Mouse (Mus musculus): Measurements from ENCODE around the gene Cfap97d1.
A peak's percentile ranks its signal among the peaks of the same experiment; 100 is the strongest.

Gene Cfap97d1

GRCm38 (mm10) chr11:101984054-101985025 lies at the start of gene Cfap97d1:
Cfap97d1 (plus strand) TSS chr11:101984279.
- DNase-seq (ENCODE audit: low read depth, low spot score): peak; percentile 90

- DNase-seq (ENCODE audit: low read depth, low spot score): no peak
These were observed 48.3 kb upstream of the Cfap97d1 start for GRCm38 (mm10) chr11:101935743-101936142.

GRCm38 (mm10) chr11:101936421-101936820 lies 47.7 kb upstream of the Cfap97d1 start:
- no peak for DNase-seq (ENCODE audit: low read depth, low spot score)

- no peak for DNase-seq (ENCODE audit: low read depth, low spot score)
These were observed 47.0 kb upstream of the Cfap97d1 start for GRCm38 (mm10) chr11:101937108-101937507.

GRCm38 (mm10) chr11:101943055-101943454 lies 41.0 kb upstream of the Cfap97d1 start:
- no peak for DNase-seq (ENCODE audit: low read depth, low spot score)

GRCm38 (mm10) chr11:101946525-101946924 lies 37.6 kb upstream of the Cfap97d1 start:
- DNase-seq (ENCODE audit: low read depth, low spot score): no peak

- no peak for DNase-seq (ENCODE audit: low read depth, low spot score)
These were observed 34.1 kb upstream of the Cfap97d1 start for GRCm38 (mm10) chr11:101950021-101950420.

GRCm38 (mm10) chr11:101952541-101953341 lies 31.3 kb upstream of the Cfap97d1 start:
- peak; percentile 46 for DNase-seq (ENCODE audit: low read depth, low spot score)

- DNase-seq (ENCODE audit: low read depth, low spot score): no peak
These were observed 30.6 kb upstream of the Cfap97d1 start for GRCm38 (mm10) chr11:101953441-101953840.

- no peak for DNase-seq (ENCODE audit: low read depth, low spot score)
These were observed 26.6 kb upstream of the Cfap97d1 start for GRCm38 (mm10) chr11:101957476-101957875.

- no peak for DNase-seq (ENCODE audit: low read depth, low spot score)
These were observed 21.0 kb upstream of the Cfap97d1 start for GRCm38 (mm10) chr11:101963043-101963442.

GRCm38 (mm10) chr11:101963473-101964291 lies 20.4 kb upstream of the Cfap97d1 start:
- no peak for DNase-seq (ENCODE audit: low read depth, low spot score)

GRCm38 (mm10) chr11:101964647-101965046 lies 19.4 kb upstream of the Cfap97d1 start:
- no peak for DNase-seq (ENCODE audit: low read depth, low spot score)

GRCm38 (mm10) chr11:101965553-101965952 lies 18.5 kb upstream of the Cfap97d1 start:
- DNase-seq (ENCODE audit: low read depth, low spot score): peak; percentile 23

GRCm38 (mm10) chr11:101966965-101967614 lies 17.0 kb upstream of the Cfap97d1 start, which contains the start of gene Sost:
Sost (minus strand) TSS chr11:101967015.
- DNase-seq (ENCODE audit: low read depth, low spot score): no peak

- no peak for DNase-seq (ENCODE audit: low read depth, low spot score)
These were observed 15.8 kb upstream of the Cfap97d1 start for GRCm38 (mm10) chr11:101968311-101968710.

GRCm38 (mm10) chr11:101968791-101969190 lies 15.3 kb upstream of the Cfap97d1 start:
- DNase-seq (ENCODE audit: low read depth, low spot score): peak; percentile 77

- no peak for DNase-seq (ENCODE audit: low read depth, low spot score)
These were observed 14.2 kb upstream of the Cfap97d1 start for GRCm38 (mm10) chr11:101969835-101970234.

GRCm38 (mm10) chr11:101971410-101971809 lies 12.7 kb upstream of the Cfap97d1 start:
- DNase-seq (ENCODE audit: low read depth, low spot score): peak; percentile 54

- DNase-seq (ENCODE audit: low read depth, low spot score): peak; percentile 31
These were observed 12.0 kb upstream of the Cfap97d1 start for GRCm38 (mm10) chr11:101972097-101972496.

- DNase-seq (ENCODE audit: low read depth, low spot score): no peak
These were observed 11.4 kb upstream of the Cfap97d1 start for GRCm38 (mm10) chr11:101972651-101973050.

Measured in A20 (cell line).